Mouse (Mus musculus) kidney, adult 11 months (tissue): ENCODE results near the gene Zkscan5.
"Not testable (repeated sequence)": the region's sequence is repeated elsewhere in the genome, so short reads cannot be mapped to it uniquely, and the experiment has no call there.

ENCODE experiments used
- DNase-seq: peaks from one replicate; pipeline ENCODE4 v3.0.0; 2022

The Zkscan5 gene

DNA sequence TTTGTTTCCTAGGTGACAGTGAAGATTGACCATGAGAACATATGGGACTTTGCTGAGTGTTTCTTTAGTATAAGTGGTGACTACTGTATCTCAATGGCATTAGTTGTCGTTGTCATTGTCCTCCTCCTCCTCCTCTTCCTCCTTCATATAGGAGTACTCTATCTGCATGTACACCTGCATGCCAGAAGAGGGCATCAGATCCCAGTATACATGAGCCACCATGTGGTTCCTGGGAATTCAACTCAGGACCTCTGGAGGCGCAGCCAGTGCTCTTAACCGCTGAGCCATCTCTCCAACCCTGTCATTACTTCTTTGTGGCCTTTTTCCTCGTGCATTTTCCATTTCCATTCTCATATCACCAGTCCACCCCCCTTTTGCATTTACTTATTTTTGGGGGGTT, 10.3 kb downstream of the Zkscan5 start:
- no peak for DNase-seq

GRCm38 (mm10) chr5:145217746-145218145, 13.4 kb downstream of the Zkscan5 start:
- no peak for DNase-seq

DNA sequence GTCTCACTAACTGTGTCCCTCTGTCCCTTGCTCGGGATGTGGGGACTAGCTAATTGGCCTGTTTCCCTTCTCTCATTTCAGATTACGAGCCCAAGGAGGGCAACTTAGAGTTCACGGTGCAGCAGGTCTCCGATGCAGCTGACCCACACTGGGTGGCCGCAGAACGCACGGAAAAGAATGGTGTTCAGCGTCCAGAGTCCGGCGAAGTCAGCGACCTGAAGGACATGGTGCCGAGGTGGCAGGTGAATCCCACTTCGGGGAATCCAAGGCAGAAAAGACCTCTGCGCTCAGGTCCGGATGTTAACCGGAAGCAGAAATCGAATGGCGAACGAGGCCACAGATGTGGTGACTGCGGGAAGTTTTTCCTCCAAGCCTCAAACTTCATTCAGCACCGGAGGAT, 13.8 kb downstream of the Zkscan5 start:
- DNase-seq = no peak

- DNase-seq = no peak
These were observed 14.3 kb downstream of the Zkscan5 start for GRCm38 (mm10) chr5:145218671-145219070.

DNA sequence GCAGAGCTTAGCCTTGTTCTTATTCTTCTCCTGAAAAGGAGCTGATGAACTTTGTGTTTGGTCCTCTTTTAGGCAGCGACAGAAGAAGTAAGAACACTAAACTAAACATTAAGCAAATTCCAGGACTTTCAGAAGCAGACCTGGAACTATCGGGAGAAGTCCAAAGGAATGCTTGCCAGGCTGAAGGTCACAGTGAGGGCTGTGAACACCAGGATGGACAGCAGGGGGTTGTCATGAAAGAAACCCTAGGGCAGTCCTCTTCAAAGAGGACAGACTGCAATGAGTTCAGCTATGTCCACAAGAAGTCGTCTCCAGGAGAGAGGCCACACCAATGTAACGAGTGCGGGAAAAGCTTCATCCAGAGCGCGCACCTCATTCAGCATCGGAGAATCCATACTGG, 15.6 kb downstream of the Zkscan5 start:
- DNase-seq = peak; percentile 68

- DNase-seq = no peak
These were observed 18.5 kb downstream of the Zkscan5 start for GRCm38 (mm10) chr5:145222840-145223239.

DNA sequence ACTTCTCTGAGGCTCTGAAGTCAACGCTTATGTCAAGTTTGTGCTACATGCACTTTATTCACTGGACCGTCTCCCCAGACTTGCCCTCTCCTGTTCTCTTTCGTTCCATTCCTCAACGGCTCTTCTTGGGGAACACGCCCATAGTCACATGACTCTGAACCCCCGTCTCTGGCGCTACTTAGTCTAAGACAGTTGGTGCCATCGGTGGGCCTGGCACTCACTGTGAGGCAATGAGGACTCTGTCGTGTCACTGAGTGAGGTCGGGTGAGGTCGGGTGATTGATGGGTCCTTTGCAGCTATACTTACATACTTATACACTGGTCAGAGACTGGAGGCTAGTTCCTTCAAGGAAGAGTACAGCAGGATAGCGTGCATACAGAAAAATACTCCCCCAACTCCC, 19.0 kb downstream of the Zkscan5 start:
- DNase-seq = no peak

DNA sequence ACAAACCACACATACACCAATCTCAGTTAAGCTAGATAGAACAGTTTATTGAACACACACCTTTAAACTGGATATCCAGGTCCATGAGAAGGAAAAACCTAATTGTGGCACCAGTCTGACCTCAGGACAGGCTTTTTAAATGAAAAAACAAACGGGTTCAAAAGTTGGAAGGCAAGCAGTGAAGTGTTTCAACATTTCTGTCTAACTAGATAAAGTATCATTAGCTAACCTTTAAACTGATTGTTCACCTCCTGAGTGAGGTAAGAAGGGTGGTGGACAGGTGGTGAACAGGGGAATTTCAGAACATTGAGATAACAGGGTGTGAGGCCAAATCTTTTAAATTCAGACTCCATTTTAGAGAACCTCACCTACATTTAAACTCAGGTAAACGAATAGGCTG, 22.1 kb downstream of the Zkscan5 start:
- no peak for DNase-seq

GRCm38 (mm10) chr5:145229283-145229682, 24.9 kb downstream of the Zkscan5 start:
- not testable (repeated sequence) for DNase-seq

- peak; percentile 23 for DNase-seq
These were observed 26.3 kb downstream of the Zkscan5 start for GRCm38 (mm10) chr5:145230641-145231040.

- DNase-seq = peak; percentile 97
These were observed 27.1 kb downstream of the Zkscan5 start, which contains the start of gene Zfp655 for GRCm38 (mm10) chr5:145231367-145231871. Gene Zfp655, plus strand, starts transcription at chr5:145231715.

- DNase-seq = no peak
These were observed 27.6 kb downstream of the Zkscan5 start for GRCm38 (mm10) chr5:145231893-145232411.

GRCm38 (mm10) chr5:145234636-145235035, 30.3 kb downstream of the Zkscan5 start:
- DNase-seq = no peak

GRCm38 (mm10) chr5:145249520-145249919, 45.2 kb downstream of the Zkscan5 start:
- no peak for DNase-seq
